Mouse (Mus musculus) kidney, adult 2 months (tissue): ENCODE measurements at regions not wholly inside any gene's neighbourhood (a gene's known extent, or its start where the extent isn't known, plus 50 kb on each side); places are given as distances from the start of the nearest gene placed in this dataset.

ENCODE experiments used
- DNase-seq: peaks from one replicate; pipeline ENCODE4 v3.0.0; 2021
- H3K27ac ChIP-seq: fragments of 200-500 bp; 2 replicates; pipeline ENCODE4 v1.5.1; 2012; ENCODE audit warnings: low read depth, low read length, control low read depth, inconsistent platforms; ENCODE audit not compliant: insufficient read depth
- H3K27me3 ChIP-seq: fragments of 200-500 bp; replicated peaks from 2 replicates; pipeline ENCODE4 v1.6.1; 2012; ENCODE audit warnings: mild to moderate bottlenecking, moderate library complexity, low read length, inconsistent platforms; ENCODE audit not compliant: control insufficient read depth, insufficient read depth
- H3K36me3 ChIP-seq: fragments of 200-500 bp; 2 replicates; pipeline ENCODE4 v1.6.1; 2012; ENCODE audit warnings: mild to moderate bottlenecking, moderate library complexity, low read length, inconsistent platforms; ENCODE audit not compliant: control insufficient read depth, insufficient read depth
- H3K4me1 ChIP-seq: fragments of 200-500 bp; 2 replicates; pipeline ENCODE4 v1.6.1; 2011; ENCODE audit warnings: low read length; ENCODE audit not compliant: control insufficient read depth, insufficient read depth
- H3K4me3 ChIP-seq: fragments of 200-500 bp; 2 replicates; pipeline ENCODE4 v1.5.1; 2011; ENCODE audit warnings: mild to moderate bottlenecking, low read depth, low read length, control low read depth; ENCODE audit not compliant: insufficient read depth
- CTCF ChIP-seq: fragments of 200-500 bp; conservative IDR thresholded peaks from 2 replicates; pipeline ENCODE4 v1.5.1; 2011; ENCODE audit warnings: low read depth, mild to moderate bottlenecking, control low read depth, low read length, moderate library complexity, mixed read lengths; ENCODE audit not compliant: insufficient read depth, insufficient read length
- POLR2A ChIP-seq: fragments of 200-500 bp; IDR thresholded peaks from one replicate; pipeline ENCODE4 v1.6.1; 2011; ENCODE audit warnings: low read depth, low read length, control low read depth
- WGBS: fragments of 180-500 bp; shearing (Covaris S2); methylation state at CpG from one replicate; pipeline ENCODE4 v1.1.7; 2018; 5-methylcytosine and 5-hydroxymethylcytosine counted together

- H3K27ac ChIP-seq, result no peak overlapping the region
- no peaks in the 10 kb centered on the region for H3K36me3 ChIP-seq
- TF ChIP-seq POLR2A (no peak), CTCF (no peak)
- WGBS, result 55% methylated on average over 3 of the region's 3 CpGs
- no peak overlapping the region for H3K4me3 ChIP-seq
- H3K27me3 ChIP-seq, result no peaks in the 10 kb centered on the region
- DNase-seq, result no peak
- H3K4me1 ChIP-seq, result 0 out of 2 replicates have a peak, but pooled peaks cover 2% of the 10 kb centered on the region
Observed at GRCm38 (mm10) chr9:52334767-52335166, 166.4 kb upstream of the Zc3h12c start.

GRCm38 (mm10) chr9:52333884-52334283 is 165.5 kb upstream of the Zc3h12c start:
- TF ChIP-seq POLR2A (no peak), CTCF (no peak)
- WGBS, result 34% methylated on average over 2 of the region's 2 CpGs
- Histone ChIP-seq H3K4me1 (0 out of 2 replicates have a peak, but pooled peaks cover 2% of the 10 kb centered on the region), H3K36me3 (no peaks in the 10 kb centered on the region), H3K27ac (no peak overlapping the region), H3K27me3 (no peaks in the 10 kb centered on the region), H3K4me3 (no peak overlapping the region)
- DNase-seq, result no peak

- H3K27me3 ChIP-seq, result no peaks in the 10 kb centered on the region; the same call in 1 of the 2 replicates
- WGBS, result 88% methylated on average over 1 of the region's 1 CpGs
- H3K36me3 ChIP-seq, result no peaks in the 10 kb centered on the region
- H3K4me1 ChIP-seq, result 0 out of 2 replicates have a peak, but pooled peaks cover 2% of the 10 kb centered on the region
- no peak for TF ChIP-seq CTCF
- TF ChIP-seq POLR2A, result no peak
- H3K4me3 ChIP-seq, result no peak overlapping the region
- no peak overlapping the region for H3K27ac ChIP-seq
- DNase-seq, result no peak
Observed at GRCm38 (mm10) chr9:52331748-52332147, 163.4 kb upstream of the Zc3h12c start.

GRCm38 (mm10) chr9:52330652-52331051 is 162.3 kb upstream of the Zc3h12c start:
- TF ChIP-seq POLR2A (no peak), CTCF (no peak)
- WGBS, result 89% methylated on average over 3 of the region's 3 CpGs
- Histone ChIP-seq H3K27ac (no peak overlapping the region), H3K4me3 (no peak overlapping the region), H3K27me3 (no peaks in the 10 kb centered on the region; the same call in 1 of the 2 replicates), H3K36me3 (no peaks in the 10 kb centered on the region), H3K4me1 (0 out of 2 replicates have a peak, but pooled peaks cover 2% of the 10 kb centered on the region)
- no peak for DNase-seq

- TF ChIP-seq POLR2A (no peak), CTCF (no peak)
- H3K36me3 ChIP-seq, result no peaks in the 10 kb centered on the region
- no peaks in the 10 kb centered on the region for H3K4me1 ChIP-seq
- no peak for DNase-seq
- 89% methylated on average over 2 of the region's 2 CpGs for WGBS
- no peak overlapping the region for H3K4me3 ChIP-seq
- no peaks in the 10 kb centered on the region; the same call in 1 of the 2 replicates for H3K27me3 ChIP-seq
- H3K27ac ChIP-seq, result no peak overlapping the region
Observed at GRCm38 (mm10) chr9:52324347-52324746, 156.0 kb upstream of the Zc3h12c start.

- H3K4me1 ChIP-seq, result no peaks in the 10 kb centered on the region
- H3K4me3 ChIP-seq, result no peak overlapping the region
- TF ChIP-seq POLR2A (no peak), CTCF (no peak)
- no peaks in the 10 kb centered on the region; the same call in 1 of the 2 replicates for H3K27me3 ChIP-seq
- DNase-seq, result no peak
- H3K27ac ChIP-seq, result no peak overlapping the region
- no peaks in the 10 kb centered on the region for H3K36me3 ChIP-seq
- 95% methylated on average over 1 of the region's 1 CpGs for WGBS
Observed at GRCm38 (mm10) chr9:52323757-52324156, 155.4 kb upstream of the Zc3h12c start.

GRCm38 (mm10) chr9:52323226-52323625 is 154.9 kb upstream of the Zc3h12c start:
- TF ChIP-seq CTCF (no peak), POLR2A (no peak)
- no peaks in the 10 kb centered on the region; the same call in 1 of the 2 replicates for H3K27me3 ChIP-seq
- 95% methylated on average over 6 of the region's 6 CpGs for WGBS
- no peak for DNase-seq
- H3K4me1 ChIP-seq, result no peaks in the 10 kb centered on the region
- no peak overlapping the region for H3K27ac ChIP-seq
- no peak overlapping the region for H3K4me3 ChIP-seq
- no peaks in the 10 kb centered on the region for H3K36me3 ChIP-seq

- no peak for DNase-seq
- WGBS, result 53% methylated on average over 6 of the region's 6 CpGs
- no peak overlapping the region for H3K4me3 ChIP-seq
Observed at GRCm38 (mm10) chr9:52301521-52301920, 133.1 kb upstream of the Zc3h12c start.

More at GRCm38 (mm10) chr9:52301521-52301920, 133.1 kb upstream of the Zc3h12c start:
- Histone ChIP-seq H3K27ac (no peak overlapping the region), H3K4me1 (0 out of 2 replicates have a peak, but pooled peaks cover 1% of the 10 kb centered on the region), H3K27me3 (no peaks in the 10 kb centered on the region; the same call in 1 of the 2 replicates), H3K36me3 (no peaks in the 10 kb centered on the region)
- TF ChIP-seq POLR2A (no peak), CTCF (no peak)
